Mouse (Mus musculus): ENCODE results near the gene Bap1. TPM values are rescaled to one million over a fixed set of nuclear protein-coding genes. Genes with fewer than 3 reads are reported as not detected.
A peak's percentile ranks its signal among the peaks of the same experiment; 100 is the strongest.

Gene Bap1
- polyA plus RNA-seq, 1 experiment from 2014 or later: 90.3 TPM

- no peak overlapping the region for H3K4me3 ChIP-seq (ENCODE audit: low read length)
- no peaks in the 10 kb centered on the region for H3K9me3 ChIP-seq (ENCODE audit: control insufficient read depth, low read length)
- no peak overlapping the region for H3K27ac ChIP-seq (ENCODE audit: low read depth, low read length)
- no peak overlapping the region for H3K9ac ChIP-seq (ENCODE audit: low read depth, low read length)
- no peaks in the 10 kb centered on the region for H3K27me3 ChIP-seq (ENCODE audit: control insufficient read depth, insufficient read depth, low read length)
- 57% methylated on average over 8 of the region's 8 CpGs for WGBS
- peaks cover 34% of the 10 kb centered on the region for H3K4me1 ChIP-seq (ENCODE audit: control insufficient read depth, insufficient read depth, low read length)
- no peak for ATAC-seq (ENCODE audit: low FRiP score, low TSS enrichment)
- no peaks in the 10 kb centered on the region for H3K36me3 ChIP-seq (ENCODE audit: control insufficient read depth, insufficient read depth, low read length)
- no peak overlapping the region for H3K4me2 ChIP-seq (replicated peaks; ENCODE audit: low read depth, low read length)
Observed at GRCm38 (mm10) chr14:31230442-31230841, 20.8 kb upstream of the Bap1 start.

GRCm38 (mm10) chr14:31232404-31233069 lies 18.7 kb upstream of the Bap1 start:
- Histone ChIP-seq H3K4me3 (ENCODE audit: low read length) (no peak overlapping the region), H3K27ac (ENCODE audit: low read depth, low read length) (no peak overlapping the region), H3K9me3 (ENCODE audit: control insufficient read depth, low read length) (no peaks in the 10 kb centered on the region), H3K4me1 (ENCODE audit: control insufficient read depth, insufficient read depth, low read length) (peaks cover 26% of the 10 kb centered on the region), H3K9ac (ENCODE audit: low read depth, low read length) (no peak overlapping the region), H3K36me3 (ENCODE audit: control insufficient read depth, insufficient read depth, low read length) (no peaks in the 10 kb centered on the region), H3K27me3 (ENCODE audit: control insufficient read depth, insufficient read depth, low read length) (no peaks in the 10 kb centered on the region), H3K4me2 (replicated peaks; ENCODE audit: low read depth, low read length) (no peak overlapping the region)
- ATAC-seq (ENCODE audit: low FRiP score, low TSS enrichment): no peak
- 87% methylated on average over 13 of the region's 13 CpGs for WGBS

- H3K4me1 ChIP-seq (ENCODE audit: control insufficient read depth, insufficient read depth, low read length): peaks cover 21% of the 10 kb centered on the region
- no peak overlapping the region for H3K9ac ChIP-seq (ENCODE audit: low read depth, low read length)
- no peaks in the 10 kb centered on the region for H3K9me3 ChIP-seq (ENCODE audit: control insufficient read depth, low read length)
- no peak overlapping the region for H3K4me2 ChIP-seq (replicated peaks; ENCODE audit: low read depth, low read length)
- H3K36me3 ChIP-seq (ENCODE audit: control insufficient read depth, insufficient read depth, low read length): no peaks in the 10 kb centered on the region
- no peak overlapping the region for H3K4me3 ChIP-seq (ENCODE audit: low read length)
- no peaks in the 10 kb centered on the region for H3K27me3 ChIP-seq (ENCODE audit: control insufficient read depth, insufficient read depth, low read length)
- WGBS: 65% methylated on average over 14 of the region's 14 CpGs
- H3K27ac ChIP-seq (ENCODE audit: low read depth, low read length): no peak overlapping the region
- peak; percentile 33 for ATAC-seq (ENCODE audit: low FRiP score, low TSS enrichment)
Observed at GRCm38 (mm10) chr14:31233070-31233995, 17.9 kb upstream of the Bap1 start.

GRCm38 (mm10) chr14:31233996-31234591 lies 17.2 kb upstream of the Bap1 start:
- Histone ChIP-seq H3K4me1 (ENCODE audit: control insufficient read depth, insufficient read depth, low read length) (peaks cover 21% of the 10 kb centered on the region), H3K4me3 (ENCODE audit: low read length) (no peak overlapping the region), H3K4me2 (replicated peaks; ENCODE audit: low read depth, low read length) (no peak overlapping the region), H3K27me3 (ENCODE audit: control insufficient read depth, insufficient read depth, low read length) (no peaks in the 10 kb centered on the region), H3K27ac (ENCODE audit: low read depth, low read length) (no peak overlapping the region), H3K36me3 (ENCODE audit: control insufficient read depth, insufficient read depth, low read length) (no peaks in the 10 kb centered on the region), H3K9me3 (ENCODE audit: control insufficient read depth, low read length) (no peaks in the 10 kb centered on the region), H3K9ac (ENCODE audit: low read depth, low read length) (no peak overlapping the region)
- ATAC-seq (ENCODE audit: low FRiP score, low TSS enrichment): peak; percentile 37
- WGBS: 19% methylated on average over 11 of the region's 11 CpGs

- WGBS: 83% methylated on average over 7 of the region's 7 CpGs
Observed at GRCm38 (mm10) chr14:31237101-31237882, 14.0 kb upstream of the Bap1 start.

GRCm38 (mm10) chr14:31240528-31240927 lies 10.7 kb upstream of the Bap1 start:
- Histone ChIP-seq H3K4me2 (replicated peaks; ENCODE audit: low read depth, low read length) (no peak overlapping the region), H3K27me3 (ENCODE audit: control insufficient read depth, insufficient read depth, low read length) (no peaks in the 10 kb centered on the region), H3K36me3 (ENCODE audit: control insufficient read depth, insufficient read depth, low read length) (no peaks in the 10 kb centered on the region), H3K4me3 (ENCODE audit: low read length) (no peak overlapping the region), H3K9me3 (ENCODE audit: control insufficient read depth, low read length) (no peaks in the 10 kb centered on the region), H3K4me1 (ENCODE audit: control insufficient read depth, insufficient read depth, low read length) (no peaks in the 10 kb centered on the region), H3K9ac (ENCODE audit: low read depth, low read length) (no peak overlapping the region), H3K27ac (ENCODE audit: low read depth, low read length) (no peak overlapping the region)
- 54% methylated on average over 3 of the region's 3 CpGs for WGBS
- no peak for ATAC-seq (ENCODE audit: low FRiP score, low TSS enrichment)

More at GRCm38 (mm10) chr14:31237101-31237882, 14.0 kb upstream of the Bap1 start:
- no peaks in the 10 kb centered on the region for H3K9me3 ChIP-seq (ENCODE audit: control insufficient read depth, low read length)
- H3K4me1 ChIP-seq (ENCODE audit: control insufficient read depth, insufficient read depth, low read length): peaks cover 5% of the 10 kb centered on the region; the same call in 1 of the 2 replicates
- H3K4me2 ChIP-seq (replicated peaks; ENCODE audit: low read depth, low read length): no peak overlapping the region
- H3K27me3 ChIP-seq (ENCODE audit: control insufficient read depth, insufficient read depth, low read length): no peaks in the 10 kb centered on the region
- no peak overlapping the region for H3K9ac ChIP-seq (ENCODE audit: low read depth, low read length)
- H3K4me3 ChIP-seq (ENCODE audit: low read length): no peak overlapping the region
- no peaks in the 10 kb centered on the region for H3K36me3 ChIP-seq (ENCODE audit: control insufficient read depth, insufficient read depth, low read length)
- ATAC-seq (ENCODE audit: low FRiP score, low TSS enrichment): no peak
- no peak overlapping the region for H3K27ac ChIP-seq (ENCODE audit: low read depth, low read length)

GRCm38 (mm10) chr14:31244777-31245176 lies 6.5 kb upstream of the Bap1 start:
- 80% methylated on average over 1 of the region's 1 CpGs for WGBS
- no peak for ATAC-seq (ENCODE audit: low FRiP score, low TSS enrichment)
- H3K9ac ChIP-seq (ENCODE audit: low read depth, low read length): no peak overlapping the region
- H3K27ac ChIP-seq (ENCODE audit: low read depth, low read length): no peak overlapping the region
- no peaks in the 10 kb centered on the region for H3K4me1 ChIP-seq (ENCODE audit: control insufficient read depth, insufficient read depth, low read length)
- H3K4me2 ChIP-seq (replicated peaks; ENCODE audit: low read depth, low read length): no peak overlapping the region
- H3K27me3 ChIP-seq (ENCODE audit: control insufficient read depth, insufficient read depth, low read length): no peaks in the 10 kb centered on the region
- no peaks in the 10 kb centered on the region for H3K9me3 ChIP-seq (ENCODE audit: control insufficient read depth, low read length)
- no peak overlapping the region for H3K4me3 ChIP-seq (ENCODE audit: low read length)
- no peaks in the 10 kb centered on the region for H3K36me3 ChIP-seq (ENCODE audit: control insufficient read depth, insufficient read depth, low read length)

- no peaks in the 10 kb centered on the region for H3K4me1 ChIP-seq (ENCODE audit: control insufficient read depth, insufficient read depth, low read length)
- no peak overlapping the region for H3K4me2 ChIP-seq (replicated peaks; ENCODE audit: low read depth, low read length)
- no peaks in the 10 kb centered on the region for H3K27me3 ChIP-seq (ENCODE audit: control insufficient read depth, insufficient read depth, low read length)
- no peaks in the 10 kb centered on the region for H3K9me3 ChIP-seq (ENCODE audit: control insufficient read depth, low read length)
- 86% methylated on average over 1 of the region's 1 CpGs for WGBS
- H3K27ac ChIP-seq (ENCODE audit: low read depth, low read length): no peak overlapping the region
- H3K36me3 ChIP-seq (ENCODE audit: control insufficient read depth, insufficient read depth, low read length): no peaks in the 10 kb centered on the region
- no peak overlapping the region for H3K4me3 ChIP-seq (ENCODE audit: low read length)
- no peak for ATAC-seq (ENCODE audit: low FRiP score, low TSS enrichment)
- H3K9ac ChIP-seq (ENCODE audit: low read depth, low read length): no peak overlapping the region
Observed at GRCm38 (mm10) chr14:31245946-31246345, 5.3 kb upstream of the Bap1 start.
